Mouse (Mus musculus) stomach, embryonic 16.5 days (tissue): Measurements from ENCODE around the gene Frrs1l. TPM values are rescaled to one million over a fixed set of nuclear protein-coding genes. Genes with fewer than 3 reads are reported as not detected.

ENCODE experiments used
- ATAC-seq: fragments of 200-750 bp; cut with Nextera tagmentation; 2 replicates; pipeline ENCODE4 v1.8.0; 2017; ENCODE audit warnings: moderate number of reproducible peaks, moderate TSS enrichment; ENCODE audit not compliant: insufficient read depth, low FRiP score
- H3K27ac ChIP-seq: fragments of 300-500 bp; sonication (generic); 2 replicates; pipeline ENCODE4 v1.5.1; 2014; ENCODE audit warnings: low read length
- H3K27me3 ChIP-seq: fragments of 300-500 bp; sonication (generic); 2 replicates; pipeline ENCODE4 v1.6.1; 2014; ENCODE audit warnings: low read length, control low read depth, mixed read lengths; ENCODE audit not compliant: control insufficient read depth, insufficient read depth
- H3K36me3 ChIP-seq: fragments of 300-500 bp; sonication (generic); 2 replicates; pipeline ENCODE4 v1.6.1; 2014; ENCODE audit warnings: low read length; ENCODE audit not compliant: control insufficient read depth, insufficient read depth
- H3K4me1 ChIP-seq: fragments of 300-500 bp; sonication (generic); 2 replicates; pipeline ENCODE4 v1.6.1; 2014; ENCODE audit warnings: low read length, control low read depth, mixed read lengths; ENCODE audit not compliant: control insufficient read depth, insufficient read depth
- H3K4me2 ChIP-seq: fragments of 300-500 bp; sonication (generic); 2 replicates; pipeline ENCODE4 v1.6.1; 2014; ENCODE audit warnings: low read depth, low read length, mixed read lengths
- H3K4me3 ChIP-seq: fragments of 300-500 bp; sonication (generic); replicated peaks from 2 replicates; pipeline ENCODE4 v1.5.1; 2014; ENCODE audit warnings: mild to moderate bottlenecking, low read length
- H3K9ac ChIP-seq: fragments of 300-500 bp; sonication (generic); 2 replicates; pipeline ENCODE4 v1.6.1; 2014; ENCODE audit warnings: low read length
- H3K9me3 ChIP-seq: fragments of 300-500 bp; sonication (generic); replicated peaks from 2 replicates; pipeline ENCODE4 v1.6.1; 2016; ENCODE audit warnings: low read length, control low read depth; ENCODE audit not compliant: control insufficient read depth
- WGBS: fragments of 180-500 bp; shearing (Covaris S2); extraction: QIAGEN DNeasy Blood & Tissue Kit; methylation state at CpG from one replicate; pipeline ENCODE4 v1.1.7; 2014; 5-methylcytosine and 5-hydroxymethylcytosine counted together
- polyA plus RNA-seq: library from polyadenylated mRNA; unstranded; fragments of >200 nt; fragmentation: Nextera tagmentation; extraction: Ambion mirVana; gene quantifications from 2 replicates; pipeline ENCODE4 v1.2.1, GENCODE M21; 2015

Frrs1l gene
- polyA plus RNA-seq, 1 experiment from 2014 or later: 0.71 TPM

GRCm38 (mm10) chr4:56912382-56913001, 77.7 kb downstream of the Frrs1l start:
- H3K4me1 ChIP-seq: no peaks in the 10 kb centered on the region
- H3K9me3 ChIP-seq: no peaks in the 10 kb centered on the region
- H3K4me2 ChIP-seq: no peak overlapping the region
- ATAC-seq: no peak
- H3K27ac ChIP-seq: no peak overlapping the region
- H3K27me3 ChIP-seq: no peaks in the 10 kb centered on the region
- no peak overlapping the region for H3K9ac ChIP-seq
- WGBS: 87% methylated on average over 7 of the region's 7 CpGs
- 0 out of 2 replicates have a peak, but pooled peaks cover 12% of the 10 kb centered on the region for H3K36me3 ChIP-seq
- no peak overlapping the region for H3K4me3 ChIP-seq

GRCm38 (mm10) chr4:56909568-56909967, 80.6 kb downstream of the Frrs1l start:
- Histone ChIP-seq H3K4me2 (no peak overlapping the region), H3K27ac (no peak overlapping the region), H3K9me3 (no peaks in the 10 kb centered on the region), H3K4me1 (no peaks in the 10 kb centered on the region), H3K4me3 (no peak overlapping the region), H3K9ac (no peak overlapping the region), H3K27me3 (no peaks in the 10 kb centered on the region), H3K36me3 (0 out of 2 replicates have a peak, but pooled peaks cover 16% of the 10 kb centered on the region)
- WGBS: 68% methylated on average over 3 of the region's 3 CpGs
- ATAC-seq: no peak

GRCm38 (mm10) chr4:56907671-56908070, 82.5 kb downstream of the Frrs1l start:
- Histone ChIP-seq H3K36me3 (0 out of 2 replicates have a peak, but pooled peaks cover 16% of the 10 kb centered on the region), H3K9ac (no peak overlapping the region), H3K27ac (no peak overlapping the region), H3K4me2 (no peak overlapping the region), H3K4me1 (no peaks in the 10 kb centered on the region), H3K9me3 (no peaks in the 10 kb centered on the region), H3K27me3 (no peaks in the 10 kb centered on the region), H3K4me3 (no peak overlapping the region)
- no peak for ATAC-seq
- 82% methylated on average over 5 of the region's 5 CpGs for WGBS

Other genes starting within 250 kb of the Frrs1l start
- gene Actl7b, start 248.9 kb downstream of the Frrs1l start, polyA plus RNA-seq: not detected in 2 replicates
- gene Actl7a, start 247.0 kb downstream of the Frrs1l start, polyA plus RNA-seq: not detected in 2 replicates
- gene Elp1, start 188.1 kb downstream of the Frrs1l start, polyA plus RNA-seq: 36.0 and 36.2 TPM in 2 replicates
- 12.1 and 13.0 TPM in 2 replicates for gene Fam206a, start 188.0 kb downstream of the Frrs1l start, polyA plus RNA-seq
- 17.5 and 17.7 TPM in 2 replicates for gene Ctnnal1, start 125.2 kb downstream of the Frrs1l start, polyA plus RNA-seq
- 5.7 and 5.8 TPM in 2 replicates for gene Tmem245, start 43.0 kb downstream of the Frrs1l start, polyA plus RNA-seq
- gene Epb41l4b, start 153.0 kb upstream of the Frrs1l start, polyA plus RNA-seq: 7.5 and 11.6 TPM in 2 replicates